Mouse (Mus musculus): ENCODE measurements around the gene Fnip2. TPM values are rescaled to one million over a fixed set of nuclear protein-coding genes. Genes with fewer than 3 reads are reported as not detected.

Gene Fnip2
- polyA plus RNA-seq, 1 experiment from 2014 or later: 3.3 TPM

- H3K4me2 ChIP-seq (replicated peaks; ENCODE audit: low read depth): 0 out of 2 replicates have a peak overlapping the region, but pooled peaks have one; percentile 9
Measured at GRCm38 (mm10) chr3:79516099-79516920, 51.3 kb downstream of the Fnip2 start.

DNA sequence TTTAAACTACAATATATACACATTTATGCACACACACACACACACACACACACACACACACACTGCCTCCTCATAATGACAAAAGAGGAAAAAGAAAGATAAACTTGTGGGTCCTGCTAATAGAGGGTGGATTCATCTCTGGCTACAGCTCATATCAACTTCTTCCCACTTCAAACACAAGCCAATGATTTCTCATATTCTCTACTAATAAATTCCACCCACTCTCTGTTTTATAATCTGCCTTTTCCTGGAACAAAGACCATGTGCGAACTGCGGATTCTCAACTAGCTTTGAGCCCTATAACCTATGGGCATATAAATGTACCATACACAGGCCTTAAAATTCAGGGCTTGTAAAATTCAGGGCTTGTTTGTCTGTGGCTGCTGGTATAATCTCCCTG, 53.3 kb downstream of the Fnip2 start:
- Histone ChIP-seq H3K27me3 (replicated peaks; ENCODE audit: control insufficient read depth, insufficient read depth, low read length) (no peaks in the 10 kb centered on the region), H3K36me3 (ENCODE audit: control insufficient read depth, insufficient read depth) (peaks cover 9% of the 10 kb centered on the region; the same call in 1 of the 2 replicates), H3K4me3 (ENCODE audit: low read depth, low read length) (no peak overlapping the region), H3K9me3 (ENCODE audit: control insufficient read depth) (no peaks in the 10 kb centered on the region), H3K9ac (ENCODE audit: low read depth, low read length) (no peak overlapping the region), H3K4me2 (replicated peaks; ENCODE audit: low read depth) (no peak overlapping the region), H3K27ac (ENCODE audit: low read depth, low read length) (no peak overlapping the region), H3K4me1 (replicated peaks; ENCODE audit: control insufficient read depth, insufficient read depth, low read length) (peaks cover 6% of the 10 kb centered on the region)
- 81% methylated on average over 2 of the region's 2 CpGs for WGBS
- TF ChIP-seq CTCF (IDR thresholded peaks at IDR 0.05; ENCODE audit: low read depth): no peak
- no peak for ATAC-seq

More at GRCm38 (mm10) chr3:79516099-79516920, 51.3 kb downstream of the Fnip2 start:
- Histone ChIP-seq H3K4me1 (replicated peaks; ENCODE audit: control insufficient read depth, insufficient read depth, low read length) (peaks cover 8% of the 10 kb centered on the region), H3K36me3 (ENCODE audit: control insufficient read depth, insufficient read depth) (peaks cover 9% of the 10 kb centered on the region; the same call in 1 of the 2 replicates), H3K27ac (ENCODE audit: low read depth, low read length) (no peak overlapping the region; the same call in 1 of the 2 replicates), H3K9ac (ENCODE audit: low read depth, low read length) (no peak overlapping the region), H3K9me3 (ENCODE audit: control insufficient read depth) (no peaks in the 10 kb centered on the region), H3K4me3 (ENCODE audit: low read depth, low read length) (no peak overlapping the region), H3K27me3 (replicated peaks; ENCODE audit: control insufficient read depth, insufficient read depth, low read length) (no peaks in the 10 kb centered on the region)
- peak; percentile 44; the same call in 1 of the 2 replicates for ATAC-seq
- 59% methylated on average over 14 of the region's 14 CpGs for WGBS
- no peak for TF ChIP-seq CTCF (IDR thresholded peaks at IDR 0.05; ENCODE audit: low read depth)

- no peak overlapping the region for H3K9ac ChIP-seq (ENCODE audit: low read depth, low read length)
- H3K27ac ChIP-seq (ENCODE audit: low read depth, low read length): no peak overlapping the region
- TF ChIP-seq CTCF (IDR thresholded peaks at IDR 0.05; ENCODE audit: low read depth): peak; percentile 13
- ATAC-seq: no peak
- no peak overlapping the region for H3K4me2 ChIP-seq (replicated peaks; ENCODE audit: low read depth)
- H3K9me3 ChIP-seq (ENCODE audit: control insufficient read depth): no peaks in the 10 kb centered on the region
- H3K36me3 ChIP-seq (ENCODE audit: control insufficient read depth, insufficient read depth): 0 out of 2 replicates have a peak, but pooled peaks cover 4% of the 10 kb centered on the region
- WGBS: 85% methylated on average over 2 of the region's 2 CpGs
- no peak overlapping the region for H3K4me3 ChIP-seq (ENCODE audit: low read depth, low read length)
- no peaks in the 10 kb centered on the region for H3K4me1 ChIP-seq (replicated peaks; ENCODE audit: control insufficient read depth, insufficient read depth, low read length)
- H3K27me3 ChIP-seq (replicated peaks; ENCODE audit: control insufficient read depth, insufficient read depth, low read length): no peaks in the 10 kb centered on the region
Measured at GRCm38 (mm10) chr3:79501166-79501728, 66.3 kb downstream of the Fnip2 start.

- Histone ChIP-seq H3K27me3 (replicated peaks; ENCODE audit: control insufficient read depth, insufficient read depth, low read length) (no peaks in the 10 kb centered on the region), H3K27ac (ENCODE audit: low read depth, low read length) (no peak overlapping the region), H3K4me2 (replicated peaks; ENCODE audit: low read depth) (no peak overlapping the region), H3K4me1 (replicated peaks; ENCODE audit: control insufficient read depth, insufficient read depth, low read length) (no peaks in the 10 kb centered on the region), H3K9ac (ENCODE audit: low read depth, low read length) (no peak overlapping the region), H3K36me3 (ENCODE audit: control insufficient read depth, insufficient read depth) (peaks cover 4% of the 10 kb centered on the region; the same call in 1 of the 2 replicates), H3K4me3 (ENCODE audit: low read depth, low read length) (no peak overlapping the region), H3K9me3 (ENCODE audit: control insufficient read depth) (no peaks in the 10 kb centered on the region)
- TF ChIP-seq CTCF (IDR thresholded peaks at IDR 0.05; ENCODE audit: low read depth): no peak
- no peak for ATAC-seq
- 80% methylated on average over 10 of the region's 10 CpGs for WGBS
Measured at GRCm38 (mm10) chr3:79500279-79500678, 67.3 kb downstream of the Fnip2 start.

DNA sequence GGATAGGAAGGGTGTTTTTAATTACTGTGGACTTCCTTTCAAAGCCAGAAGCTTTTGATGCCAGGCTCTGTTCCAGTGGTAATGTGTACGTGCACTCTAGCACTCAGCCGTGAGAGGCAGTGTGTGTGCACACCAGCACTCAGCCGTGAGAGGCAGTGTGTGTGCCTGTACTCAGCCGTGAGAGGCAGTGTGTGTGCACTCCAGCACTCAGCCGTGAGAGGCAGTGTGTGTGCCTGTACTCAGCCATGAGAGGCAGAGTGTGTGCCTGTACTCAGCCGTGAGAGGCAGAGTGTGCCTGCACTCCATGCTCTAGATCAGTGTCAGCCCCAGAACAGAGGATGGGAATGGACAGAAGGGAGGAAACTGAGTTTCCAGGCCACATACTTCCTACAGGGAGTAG, 70.9 kb downstream of the Fnip2 start:
- no peak for TF ChIP-seq CTCF (IDR thresholded peaks at IDR 0.05; ENCODE audit: low read depth)
- H3K9ac ChIP-seq (ENCODE audit: low read depth, low read length): no peak overlapping the region
- WGBS: 84% methylated on average over 6 of the region's 6 CpGs
- no peak overlapping the region for H3K4me3 ChIP-seq (ENCODE audit: low read depth, low read length)
- H3K9me3 ChIP-seq (ENCODE audit: control insufficient read depth): no peaks in the 10 kb centered on the region
- no peak overlapping the region for H3K4me2 ChIP-seq (replicated peaks; ENCODE audit: low read depth)
- no peaks in the 10 kb centered on the region for H3K27me3 ChIP-seq (replicated peaks; ENCODE audit: control insufficient read depth, insufficient read depth, low read length)
- no peak overlapping the region for H3K27ac ChIP-seq (ENCODE audit: low read depth, low read length)
- H3K4me1 ChIP-seq (replicated peaks; ENCODE audit: control insufficient read depth, insufficient read depth, low read length): no peaks in the 10 kb centered on the region
- no peak for ATAC-seq
- peaks cover 18% of the 10 kb centered on the region for H3K36me3 ChIP-seq (ENCODE audit: control insufficient read depth, insufficient read depth)

DNA sequence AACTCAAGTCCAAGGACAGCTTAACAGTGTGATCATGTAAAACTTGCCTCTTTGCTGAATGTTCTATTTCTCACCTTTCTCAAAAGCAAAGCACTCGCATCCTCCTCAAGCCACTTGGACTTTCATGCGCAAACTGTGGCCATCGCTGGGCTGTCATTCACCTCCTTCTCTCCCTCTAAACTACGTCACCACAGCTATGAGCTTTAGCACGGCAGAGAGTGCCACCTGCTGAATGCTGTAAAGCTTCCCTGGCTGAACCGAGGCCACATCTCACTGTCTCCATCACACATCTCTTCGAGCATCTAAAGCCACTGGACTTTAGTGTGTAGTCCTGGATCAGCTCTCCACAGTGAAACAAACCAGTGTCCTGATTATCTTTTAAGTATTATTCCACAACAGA, 72.4 kb downstream of the Fnip2 start:
- 75% methylated on average over 7 of the region's 7 CpGs for WGBS
- no peak for ATAC-seq
- Histone ChIP-seq H3K36me3 (ENCODE audit: control insufficient read depth, insufficient read depth) (peaks cover 21% of the 10 kb centered on the region), H3K4me3 (ENCODE audit: low read depth, low read length) (no peak overlapping the region), H3K9me3 (ENCODE audit: control insufficient read depth) (no peaks in the 10 kb centered on the region), H3K27ac (ENCODE audit: low read depth, low read length) (no peak overlapping the region), H3K4me2 (replicated peaks; ENCODE audit: low read depth) (no peak overlapping the region), H3K27me3 (replicated peaks; ENCODE audit: control insufficient read depth, insufficient read depth, low read length) (no peaks in the 10 kb centered on the region), H3K4me1 (replicated peaks; ENCODE audit: control insufficient read depth, insufficient read depth, low read length) (no peaks in the 10 kb centered on the region), H3K9ac (ENCODE audit: low read depth, low read length) (no peak overlapping the region)
- TF ChIP-seq CTCF (IDR thresholded peaks at IDR 0.05; ENCODE audit: low read depth): peak; percentile 30

Measured in intestine, postnatal 0 days (tissue).